Mouse (Mus musculus) kidney, adult 2 months (tissue): ENCODE data around the gene Cartpt. TPM values are rescaled to one million over a fixed set of nuclear protein-coding genes. Genes with fewer than 3 reads are reported as not detected.
"Not testable (repeated sequence)": the region's sequence is repeated elsewhere in the genome, so short reads cannot be mapped to it uniquely, and the experiment has no call there.

Experiments used
- DNase-seq: peaks from one replicate; pipeline ENCODE4 v3.0.0; 2021
- H3K27ac ChIP-seq: fragments of 200-500 bp; 2 replicates; pipeline ENCODE4 v1.5.1; 2012; ENCODE audit warnings: low read depth, low read length, control low read depth, inconsistent platforms; ENCODE audit not compliant: insufficient read depth
- H3K27me3 ChIP-seq: fragments of 200-500 bp; replicated peaks from 2 replicates; pipeline ENCODE4 v1.6.1; 2012; ENCODE audit warnings: mild to moderate bottlenecking, moderate library complexity, low read length, inconsistent platforms; ENCODE audit not compliant: control insufficient read depth, insufficient read depth
- H3K36me3 ChIP-seq: fragments of 200-500 bp; 2 replicates; pipeline ENCODE4 v1.6.1; 2012; ENCODE audit warnings: mild to moderate bottlenecking, moderate library complexity, low read length, inconsistent platforms; ENCODE audit not compliant: control insufficient read depth, insufficient read depth
- H3K4me1 ChIP-seq: fragments of 200-500 bp; 2 replicates; pipeline ENCODE4 v1.6.1; 2011; ENCODE audit warnings: low read length; ENCODE audit not compliant: control insufficient read depth, insufficient read depth
- H3K4me3 ChIP-seq: fragments of 200-500 bp; 2 replicates; pipeline ENCODE4 v1.5.1; 2011; ENCODE audit warnings: mild to moderate bottlenecking, low read depth, low read length, control low read depth; ENCODE audit not compliant: insufficient read depth
- CTCF ChIP-seq: fragments of 200-500 bp; conservative IDR thresholded peaks from 2 replicates; pipeline ENCODE4 v1.5.1; 2011; ENCODE audit warnings: low read depth, mild to moderate bottlenecking, control low read depth, low read length, moderate library complexity, mixed read lengths; ENCODE audit not compliant: insufficient read depth, insufficient read length
- POLR2A ChIP-seq: fragments of 200-500 bp; IDR thresholded peaks from one replicate; pipeline ENCODE4 v1.6.1; 2011; ENCODE audit warnings: low read depth, low read length, control low read depth
- WGBS: fragments of 180-500 bp; shearing (Covaris S2); methylation state at CpG from one replicate; pipeline ENCODE4 v1.1.7; 2018; 5-methylcytosine and 5-hydroxymethylcytosine counted together
- polyA plus RNA-seq: library from polyadenylated mRNA; depleted of rRNA; stranded (reverse); fragments of >200 nt; gene quantifications from 2 replicates; pipeline ENCODE4 v1.2.3, GENCODE M21; 2012

The Cartpt gene
- polyA plus RNA-seq, 1 experiment: not detected

DNA sequence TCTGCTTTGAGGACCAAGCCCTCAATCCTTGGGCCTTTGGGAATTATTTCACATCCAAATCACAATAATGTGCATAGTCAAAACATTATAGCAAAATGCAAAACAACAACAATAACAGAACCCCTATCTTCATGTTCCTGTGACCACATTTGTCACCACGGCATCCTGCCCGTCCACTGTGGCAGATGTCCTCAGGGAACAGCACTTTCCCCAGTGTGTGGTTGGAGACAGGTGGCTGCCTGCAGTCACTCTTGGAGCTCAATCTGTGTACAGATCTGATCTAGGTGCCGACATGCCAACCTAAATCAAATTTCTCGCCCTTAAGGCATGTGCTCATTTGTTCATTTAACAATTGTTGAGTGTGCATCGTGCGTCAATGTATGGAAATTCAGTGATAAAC, 30.6 kb upstream of the Cartpt start:
- 90% methylated on average over 6 of the region's 6 CpGs for WGBS
- Histone ChIP-seq H3K27me3 (no peaks in the 10 kb centered on the region), H3K36me3 (no peaks in the 10 kb centered on the region), H3K4me3 (no peak overlapping the region), H3K4me1 (no peaks in the 10 kb centered on the region), H3K27ac (no peak overlapping the region)
- TF ChIP-seq POLR2A (no peak), CTCF (no peak)
- DNase-seq: no peak

DNA sequence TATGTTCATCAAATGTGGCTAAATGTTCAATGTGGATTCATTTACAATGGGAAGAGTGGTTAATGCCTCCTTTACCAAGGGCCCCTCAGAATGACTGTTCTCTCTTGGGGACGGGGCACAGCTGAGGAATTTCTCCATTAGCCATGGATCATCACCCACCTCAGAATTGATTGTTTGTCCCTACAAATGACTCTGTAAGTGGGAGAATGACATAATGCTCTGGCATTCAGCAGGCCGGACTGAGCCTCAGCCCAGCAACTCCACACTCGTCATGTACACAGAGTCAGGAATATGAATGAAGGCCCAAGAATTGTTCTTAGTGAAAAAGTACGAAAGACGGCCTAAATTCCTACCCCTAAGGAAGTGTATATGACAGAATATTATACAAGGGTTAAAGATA, 25.4 kb upstream of the Cartpt start:
- TF ChIP-seq CTCF (no peak), POLR2A (no peak)
- Histone ChIP-seq H3K27me3 (no peaks in the 10 kb centered on the region), H3K27ac (no peak overlapping the region), H3K4me1 (no peaks in the 10 kb centered on the region), H3K36me3 (no peaks in the 10 kb centered on the region), H3K4me3 (no peak overlapping the region)
- DNase-seq: no peak
- 66% methylated on average over 5 of the region's 5 CpGs for WGBS

DNA sequence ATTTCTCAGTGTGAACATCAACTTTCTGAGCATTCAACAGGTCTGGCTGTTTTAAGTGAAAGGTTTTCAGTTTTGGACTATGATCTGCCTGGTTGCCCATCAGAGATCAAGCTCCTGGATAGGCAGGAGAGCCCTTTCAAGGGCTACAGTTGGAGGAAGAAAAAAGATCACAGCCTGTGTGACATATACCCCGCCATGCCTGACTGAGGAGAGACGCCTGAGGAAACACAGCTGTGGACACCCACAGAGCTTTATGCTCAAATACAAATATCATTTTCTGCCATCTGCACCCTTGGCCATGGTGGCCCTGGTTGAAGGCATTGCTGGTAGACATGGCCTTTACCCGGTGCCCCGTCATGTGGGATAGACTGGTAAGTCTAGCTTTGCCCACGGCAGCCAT, 14.7 kb upstream of the Cartpt start:
- no peaks in the 10 kb centered on the region for H3K27me3 ChIP-seq
- 43% methylated on average over 5 of the region's 5 CpGs for WGBS
- TF ChIP-seq POLR2A (no peak), CTCF (no peak)
- no peak for DNase-seq
- no peaks in the 10 kb centered on the region for H3K4me1 ChIP-seq
- H3K27ac ChIP-seq: no peak overlapping the region
- no peaks in the 10 kb centered on the region for H3K36me3 ChIP-seq
- H3K4me3 ChIP-seq: no peak overlapping the region

DNA sequence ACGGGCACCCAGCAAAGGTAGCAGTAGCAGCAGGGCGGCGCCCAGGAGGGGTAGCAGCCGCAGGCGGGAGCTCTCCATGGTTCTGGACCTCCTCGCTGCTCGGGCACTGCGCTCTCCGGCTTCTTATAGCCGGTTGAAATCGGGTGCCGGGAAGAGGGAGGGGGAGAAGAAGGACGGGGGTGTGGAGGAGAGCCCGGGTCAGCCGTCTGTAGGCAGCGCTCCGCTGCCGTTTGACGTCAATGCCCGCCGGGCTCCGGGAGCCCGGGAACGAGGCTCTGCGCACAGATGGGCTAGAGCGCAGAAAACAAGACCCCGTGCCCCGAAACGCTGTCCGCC, 366 bp downstream of the Cartpt start:
- no peak overlapping the region for H3K27ac ChIP-seq
- peak; percentile 31 for DNase-seq
- WGBS: 2% methylated on average over 30 of the region's 30 CpGs
- no peak overlapping the region for H3K4me3 ChIP-seq
- no peaks in the 10 kb centered on the region; the same call in 1 of the 2 replicates for H3K27me3 ChIP-seq
- no peaks in the 10 kb centered on the region for H3K4me1 ChIP-seq
- no peaks in the 10 kb centered on the region for H3K36me3 ChIP-seq
- TF ChIP-seq POLR2A (no peak), CTCF (no peak)

DNA sequence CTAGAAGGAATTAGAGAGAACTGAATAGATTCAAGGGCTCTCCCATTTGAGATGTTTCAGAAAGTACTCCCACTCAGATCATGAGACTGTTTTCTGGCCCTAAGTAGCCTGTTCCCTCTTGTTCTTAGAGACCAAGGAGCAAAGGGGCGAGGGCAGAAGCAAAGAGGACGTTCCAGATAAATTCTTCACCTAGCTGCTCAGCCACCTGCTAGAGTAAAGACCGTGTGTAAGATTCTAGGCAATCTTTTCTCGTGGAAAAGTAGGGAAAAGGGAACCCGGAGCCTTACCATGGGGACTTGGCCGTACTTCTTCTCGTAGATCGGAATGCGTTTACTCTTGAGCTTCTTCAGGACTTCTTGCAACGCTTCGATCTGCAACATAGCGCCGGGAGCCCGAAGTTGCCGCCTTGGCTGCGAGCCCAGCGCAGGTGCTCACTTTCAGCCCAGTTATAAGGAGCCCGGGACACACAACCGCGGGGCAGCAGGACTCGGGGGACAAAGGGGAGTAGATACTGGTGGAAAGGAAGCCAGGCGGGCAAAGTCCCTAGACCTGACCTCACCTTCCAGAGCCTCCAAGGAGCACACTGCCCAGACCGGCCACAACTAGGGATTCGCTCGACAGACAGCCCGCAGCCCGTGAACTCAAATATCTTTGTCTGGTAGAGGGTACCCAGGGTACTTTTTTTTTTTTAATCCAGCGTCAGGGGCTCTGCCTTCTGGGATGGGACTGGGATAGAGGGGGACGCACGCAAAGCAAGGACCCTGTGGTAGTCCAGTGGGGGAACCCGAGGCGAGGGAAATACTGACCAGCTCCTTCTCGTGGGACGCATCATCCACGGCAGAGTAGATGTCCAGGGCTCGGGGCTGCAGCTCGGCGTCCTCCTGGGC, 978 bp downstream of the Cartpt start:
- H3K4me3 ChIP-seq: no peak overlapping the region
- WGBS: 7% methylated on average over 38 of the region's 38 CpGs
- no peaks in the 10 kb centered on the region; the same call in 1 of the 2 replicates for H3K27me3 ChIP-seq
- peak; percentile 0 for DNase-seq
- H3K27ac ChIP-seq: no peak overlapping the region
- H3K36me3 ChIP-seq: no peaks in the 10 kb centered on the region
- TF ChIP-seq POLR2A (no peak), CTCF (no peak)
- no peaks in the 10 kb centered on the region for H3K4me1 ChIP-seq

DNA sequence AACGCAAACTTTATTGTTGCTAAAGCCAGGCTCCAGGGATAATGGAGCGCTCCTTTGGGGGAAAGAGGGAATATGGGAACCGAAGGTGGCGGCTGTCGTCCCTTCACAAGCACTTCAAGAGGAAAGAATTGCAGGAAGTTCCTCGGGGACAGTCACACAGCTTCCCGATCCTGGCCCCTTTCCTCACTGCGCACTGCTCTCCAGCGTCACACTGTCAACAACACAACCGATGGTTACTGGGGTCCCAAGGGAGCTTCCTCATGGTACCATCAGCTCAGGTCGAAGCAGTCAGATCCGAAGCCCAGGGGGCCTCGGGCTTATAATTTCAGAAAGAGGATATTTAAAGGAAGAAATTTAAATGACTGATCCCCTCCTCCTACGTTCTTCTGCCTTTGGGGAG, 2.1 kb downstream of the Cartpt start:
- H3K27ac ChIP-seq: no peak overlapping the region
- H3K36me3 ChIP-seq: no peaks in the 10 kb centered on the region
- 19% methylated on average over 14 of the region's 14 CpGs for WGBS
- H3K4me1 ChIP-seq: no peaks in the 10 kb centered on the region
- DNase-seq: no peak
- H3K27me3 ChIP-seq: no peaks in the 10 kb centered on the region; the same call in 1 of the 2 replicates
- no peak overlapping the region for H3K4me3 ChIP-seq
- TF ChIP-seq POLR2A (no peak), CTCF (no peak)

DNA sequence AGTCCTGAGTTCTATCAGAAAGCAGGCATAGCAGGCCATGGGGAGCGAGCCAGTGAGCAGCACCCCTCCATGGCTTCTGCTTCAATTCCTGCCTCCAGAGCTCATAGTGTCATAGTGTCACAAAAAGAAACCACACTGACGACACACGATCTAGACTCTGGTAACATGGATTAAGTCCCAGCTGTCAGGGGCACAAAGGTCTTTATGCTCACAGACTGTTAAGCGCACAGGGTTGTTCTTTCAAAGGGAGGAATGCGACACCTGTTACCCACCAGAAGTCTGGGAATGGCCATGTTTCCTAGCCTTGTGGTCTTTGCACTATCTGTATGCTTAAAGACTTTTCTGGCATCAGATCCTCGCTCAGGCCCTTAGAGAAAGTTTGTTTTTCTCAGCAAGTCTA, 15.3 kb downstream of the Cartpt start:
- no peak for DNase-seq
- Histone ChIP-seq H3K27me3 (no peaks in the 10 kb centered on the region), H3K4me1 (no peaks in the 10 kb centered on the region), H3K4me3 (no peak overlapping the region), H3K36me3 (no peaks in the 10 kb centered on the region), H3K27ac (no peak overlapping the region)
- WGBS: 60% methylated on average over 6 of the region's 6 CpGs
- no peak for TF ChIP-seq POLR2A
- no peak for TF ChIP-seq CTCF

DNA sequence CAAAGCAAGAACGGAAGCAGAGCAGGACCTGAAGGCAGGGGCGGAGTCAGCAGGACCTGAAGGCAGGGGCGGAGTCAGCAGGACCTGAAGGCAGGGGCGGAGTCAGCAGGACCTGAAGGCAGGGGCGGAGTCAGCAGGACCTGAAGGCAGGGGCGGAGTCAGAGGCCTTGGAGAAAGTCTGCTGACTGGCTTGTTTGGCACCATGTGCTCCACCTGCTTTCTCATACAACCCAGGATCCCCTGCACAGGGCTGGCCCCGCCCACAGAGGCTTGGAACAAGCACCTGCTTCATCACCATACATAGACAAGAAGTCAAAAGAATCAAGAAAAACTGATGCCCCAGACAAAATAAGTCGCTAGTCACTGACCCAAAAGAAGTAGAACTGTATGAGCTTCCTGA, 19.1 kb downstream of the Cartpt start:
- WGBS: 76% methylated on average over 8 of the region's 8 CpGs
- H3K27me3 ChIP-seq, H3K4me1 ChIP-seq, DNase-seq, H3K27ac ChIP-seq, H3K36me3 ChIP-seq, H3K4me3 ChIP-seq: not testable (repeated sequence)
